Comparison of ENCODE assay signal across 8 mouse cellular contexts in the genomic region with DNA sequence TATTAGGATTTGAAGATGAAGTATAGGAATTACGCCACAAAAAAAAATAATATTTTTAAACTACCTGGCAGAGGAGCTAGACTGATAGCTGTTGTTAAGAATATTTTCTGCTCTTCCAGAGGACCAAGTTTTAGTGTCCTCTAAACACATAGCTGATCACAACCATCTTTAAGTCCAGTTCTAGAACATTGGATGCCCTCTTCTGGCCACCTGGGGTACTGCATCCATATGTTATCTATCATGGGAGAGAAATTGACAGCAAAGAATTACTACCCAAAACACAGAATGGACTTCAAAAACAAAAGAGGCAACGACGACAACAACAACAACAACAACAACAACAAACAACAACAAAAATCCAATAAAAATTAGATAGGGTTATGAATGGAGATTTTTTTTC.
A peak's percentile ranks its signal among the peaks of the same experiment; 100 is the strongest.
DNase-seq lines count a peak whose midpoint lies in the region; TF ChIP-seq lines count a peak whose summit lies in the region.

No protein-coding gene starts in this region.

- no peak for TF ChIP-seq EP300 in heart, adult 2 months (IDR thresholded peaks at IDR 0.05; ENCODE audit: insufficient read depth, low read depth, low read length)

- H3K9ac ChIP-seq in heart, adult 2 months (ENCODE audit: low read depth, low read length): no peak overlapping the region

- H3K27ac ChIP-seq in heart, adult 2 months: no peak overlapping the region

- no peaks in the 10 kb centered on the region for H3K79me2 ChIP-seq in heart, adult 2 months (replicated peaks; ENCODE audit: control insufficient read depth, insufficient read depth, low read length)

- H3K4me1 ChIP-seq in heart, adult 2 months (ENCODE audit: control insufficient read depth, insufficient read depth, low read length): no peaks in the 10 kb centered on the region

- WGBS in heart, adult 2 months: 48% methylated on average over 3 of the region's 3 CpGs

- no peaks in the 10 kb centered on the region for H3K27me3 ChIP-seq in heart, adult 2 months (ENCODE audit: control insufficient read depth, insufficient read depth, low read length)

- peak; percentile 73 for TF ChIP-seq CTCF in heart, adult 2 months (IDR thresholded peaks at IDR 0.05)

- DNase-seq in heart, adult 2 months: peak; percentile 11 to 38
- no peak for DNase-seq in heart, adult 11 months
- peak; percentile 43 for DNase-seq in A20 (ENCODE audit: low read depth, low spot score)
- DNase-seq in adrenal gland, adult 18-20 months (ENCODE audit: low spot score in 2 of 2): peak; percentile 37 to 46
- peak; percentile 19 for DNase-seq in embryo, embryonic 9.5 days (ENCODE audit: extremely low spot score)
- DNase-seq in kidney, postnatal 36 days: peak; percentile 45 to 83
- peak; percentile 47 for DNase-seq in lung, postnatal 10 days
- peak; percentile 53 for DNase-seq in thymus, postnatal 0 days (ENCODE audit: low spot score)

- TF ChIP-seq POLR2A in heart, adult 2 months (IDR thresholded peaks at IDR 0.05; ENCODE audit: insufficient read depth, low read depth, low read length): no peak

- intact Hi-C loops in heart, adult 2 months (cut with DNase I): no loop called here

- H3K4me3 ChIP-seq in heart, adult 2 months: no peak overlapping the region

- H3K36me3 ChIP-seq in heart, adult 2 months (ENCODE audit: control insufficient read depth, insufficient read depth, low read length): no peaks in the 10 kb centered on the region
